Mouse (Mus musculus) lung, postnatal 0 days (tissue): ENCODE measurements around the gene Fam166a. TPM values are rescaled to one million over a fixed set of nuclear protein-coding genes. Genes with fewer than 3 reads are reported as not detected.
A peak's percentile ranks its signal among the peaks of the same experiment; 100 is the strongest.

ENCODE experiments used
- ATAC-seq: fragments of 200-750 bp; cut with Nextera tagmentation; 2 replicates; pipeline ENCODE4 v1.8.0; 2017; ENCODE audit warnings: moderate library complexity
- DNase-seq: peaks from one replicate; pipeline ENCODE4 v3.0.0-alpha.2; 2016; ENCODE audit warnings: low spot score
- H3K27ac ChIP-seq: fragments of 300-500 bp; sonication (generic); 2 replicates; pipeline ENCODE4 v1.5.1; 2014; ENCODE audit warnings: antibody characterized with exemption, mild to moderate bottlenecking, low read length, mixed read lengths
- H3K27me3 ChIP-seq: fragments of 300-500 bp; sonication (generic); replicated peaks from 2 replicates; pipeline ENCODE4 v1.6.1; 2014; ENCODE audit warnings: low read length, mixed read lengths; ENCODE audit not compliant: insufficient read depth
- H3K36me3 ChIP-seq: fragments of 300-500 bp; sonication (generic); 2 replicates; pipeline ENCODE4 v1.6.1; 2014; ENCODE audit warnings: low read length, mixed read lengths; ENCODE audit not compliant: insufficient read depth
- H3K4me1 ChIP-seq: fragments of 300-500 bp; sonication (generic); 2 replicates; pipeline ENCODE4 v1.6.1; 2014; ENCODE audit warnings: antibody characterized with exemption, low read depth, low read length, mixed read lengths; ENCODE audit not compliant: insufficient read depth
- H3K4me2 ChIP-seq: fragments of 300-500 bp; sonication (generic); replicated peaks from 2 replicates; pipeline ENCODE4 v1.6.1; 2014; ENCODE audit warnings: low read depth, mild to moderate bottlenecking, low read length, moderate library complexity, mixed read lengths
- H3K4me3 ChIP-seq: fragments of 300-500 bp; sonication (generic); 2 replicates; pipeline ENCODE4 v1.5.1; 2014; ENCODE audit warnings: low read depth, low read length
- H3K9ac ChIP-seq: fragments of 300-500 bp; sonication (generic); replicated peaks from 2 replicates; pipeline ENCODE4 v1.6.1; 2014; ENCODE audit warnings: low read depth, mild to moderate bottlenecking
- H3K9me3 ChIP-seq: fragments of 300-500 bp; sonication (generic); 2 replicates; pipeline ENCODE4 v1.6.1; 2016; ENCODE audit warnings: low read length, mixed read lengths
- CTCF ChIP-seq: IDR thresholded peaks from 2 replicates; pipeline ENCODE4 v1.5.1; 2016; ENCODE audit warnings: antibody characterized with exemption, mild to moderate bottlenecking
- EP300 ChIP-seq: IDR thresholded peaks from 2 replicates; pipeline ENCODE4 v1.6.1; 2016; ENCODE audit warnings: antibody characterized with exemption, mild to moderate bottlenecking, control low read depth
- WGBS: fragments of 180-500 bp; shearing (Covaris S2); extraction: QIAGEN DNeasy Blood & Tissue Kit; methylation state at CpG from one replicate; pipeline ENCODE4 v1.1.7; 2014; 5-methylcytosine and 5-hydroxymethylcytosine counted together
- polyA plus RNA-seq: library from polyadenylated mRNA; unstranded; fragments of >200 nt; fragmentation: Nextera tagmentation; extraction: Ambion mirVana; gene quantifications from 2 replicates; pipeline ENCODE4 v1.2.1, GENCODE M21; 2015

The Fam166a gene
- polyA plus RNA-seq, 1 experiment from 2014 or later: 0.32 TPM

- TF ChIP-seq EP300 (no peak), CTCF (no peak; the same call in 1 of the 2 replicates)
- Histone ChIP-seq H3K27ac (peak within 1 kb of the TSS; percentile 88), H3K9me3 (no peaks in the 10 kb centered on the region), H3K4me2 (peak within 1 kb of the TSS; percentile 86), H3K4me3 (peak within 1 kb of the TSS; percentile 92), H3K36me3 (no peaks in the 10 kb centered on the region), H3K27me3 (no peaks in the 10 kb centered on the region), H3K4me1 (peaks cover 6% of the 10 kb centered on the region; the same call in 1 of the 2 replicates), H3K9ac (peak within 1 kb of the TSS; percentile 89)
- WGBS: under 1% methylated on average over 43 of the region's 44 CpGs
- ATAC-seq (peak; percentile 97), DNase-seq (peak; percentile 96)
Observed at GRCm38 (mm10) chr2:25211121-25211670, 7.3 kb upstream of the Fam166a start, which contains the start of gene Nelfb. TSS of gene Nelfb (minus strand) at chr2:25211489.

- Histone ChIP-seq H3K27ac (no peak overlapping the region), H3K4me1 (peaks cover 6% of the 10 kb centered on the region; the same call in 1 of the 2 replicates), H3K4me3 (no peak overlapping the region), H3K4me2 (no peak overlapping the region), H3K9ac (no peak overlapping the region), H3K36me3 (no peaks in the 10 kb centered on the region), H3K27me3 (no peaks in the 10 kb centered on the region), H3K9me3 (no peaks in the 10 kb centered on the region)
- TF ChIP-seq CTCF (no peak), EP300 (no peak)
- no peak for ATAC-seq
- 61% methylated on average over 21 of the region's 23 CpGs for WGBS
- no peak for DNase-seq
Observed at GRCm38 (mm10) chr2:25213266-25213865, 5.2 kb upstream of the Fam166a start.

- peaks cover 6% of the 10 kb centered on the region; the same call in 1 of the 2 replicates for H3K4me1 ChIP-seq
- H3K4me2 ChIP-seq: no peak within 1 kb of the TSS
- ATAC-seq: no peak
- no peak within 1 kb of the TSS for H3K4me3 ChIP-seq
- H3K27me3 ChIP-seq: no peaks in the 10 kb centered on the region
- no peak for DNase-seq
- no peak within 1 kb of the TSS for H3K27ac ChIP-seq
- WGBS: 53% methylated on average over 3 of the region's 3 CpGs
- H3K36me3 ChIP-seq: no peaks in the 10 kb centered on the region
- no peaks in the 10 kb centered on the region for H3K9me3 ChIP-seq
- no peak within 1 kb of the TSS for H3K9ac ChIP-seq
- no peak for TF ChIP-seq CTCF
- TF ChIP-seq EP300: no peak
Observed at GRCm38 (mm10) chr2:25214444-25214843, 4.1 kb upstream of the Fam166a start, which contains the start of gene Stpg3. TSS of gene Stpg3 (minus strand) at chr2:25214637.

GRCm38 (mm10) chr2:25217666-25218065 is 879 bp upstream of the Fam166a start:
- DNase-seq: no peak
- Histone ChIP-seq H3K27ac (no peak overlapping the region), H3K9ac (no peak overlapping the region), H3K9me3 (no peaks in the 10 kb centered on the region), H3K4me3 (no peak overlapping the region), H3K4me1 (no peaks in the 10 kb centered on the region), H3K4me2 (no peak overlapping the region), H3K27me3 (no peaks in the 10 kb centered on the region), H3K36me3 (peaks cover 9% of the 10 kb centered on the region)
- WGBS: 60% methylated on average over 2 of the region's 2 CpGs
- TF ChIP-seq EP300 (no peak), CTCF (no peak)
- ATAC-seq: no peak

GRCm38 (mm10) chr2:25221331-25221772 is 2.8 kb downstream of the Fam166a start:
- H3K27me3 ChIP-seq: no peaks in the 10 kb centered on the region
- ATAC-seq (no peak), DNase-seq (no peak)
- no peak overlapping the region for H3K4me3 ChIP-seq
- 61% methylated on average over 5 of the region's 5 CpGs for WGBS
- peaks cover 6% of the 10 kb centered on the region; the same call in 1 of the 2 replicates for H3K4me1 ChIP-seq
- H3K9ac ChIP-seq: no peak overlapping the region
- peaks cover 9% of the 10 kb centered on the region for H3K36me3 ChIP-seq
- no peak overlapping the region for H3K27ac ChIP-seq
- no peak overlapping the region for H3K4me2 ChIP-seq
- no peak for TF ChIP-seq EP300
- TF ChIP-seq CTCF: no peak
- H3K9me3 ChIP-seq: no peaks in the 10 kb centered on the region

GRCm38 (mm10) chr2:25223681-25224491 is 5.3 kb downstream of the Fam166a start:
- ATAC-seq (peak; percentile 59), DNase-seq (peak; percentile 94)
- H3K27ac ChIP-seq: peak overlapping the region; percentile 97
- H3K36me3 ChIP-seq: peaks cover 9% of the 10 kb centered on the region
- TF ChIP-seq CTCF: no peak
- TF ChIP-seq EP300: no peak
- peaks cover 6% of the 10 kb centered on the region; the same call in 1 of the 2 replicates for H3K4me1 ChIP-seq
- H3K4me2 ChIP-seq: peak overlapping the region; percentile 79
- H3K27me3 ChIP-seq: no peaks in the 10 kb centered on the region
- peak overlapping the region; percentile 90 for H3K4me3 ChIP-seq
- no peaks in the 10 kb centered on the region for H3K9me3 ChIP-seq
- WGBS: under 1% methylated on average over 39 of the region's 53 CpGs
- peak overlapping the region; percentile 91 for H3K9ac ChIP-seq
